Mouse (Mus musculus) G1E (cell line): ENCODE measurements at regions not wholly inside any gene's neighbourhood (a gene's known extent, or its start where the extent isn't known, plus 50 kb on each side); places are given as distances from the start of the nearest gene placed in this dataset.
"Not testable (repeated sequence)": the region's sequence is repeated elsewhere in the genome, so short reads cannot be mapped to it uniquely, and the experiment has no call there.

Experiments
- ATAC-seq: 2 replicates; pipeline ENCODE4 v1.8.0; 2016; ENCODE audit warnings: mild to moderate bottlenecking; ENCODE audit not compliant: insufficient number of reproducible peaks, poor library complexity, low FRiP score, severe bottlenecking; ENCODE audit errors: extremely low read depth
- DNase-seq: peaks from one replicate; pipeline ENCODE4 v3.0.0; 2012; ENCODE audit warnings: low spot score
- H3K27me3 ChIP-seq: 2 replicates; pipeline ENCODE4 v1.6.1; 2012; ENCODE audit warnings: mild to moderate bottlenecking, low read length, inconsistent platforms; ENCODE audit not compliant: insufficient read depth
- H3K36me3 ChIP-seq: replicated peaks from 2 replicates; pipeline ENCODE3; 2012; ENCODE audit warnings: mild to moderate bottlenecking, inconsistent platforms
- H3K4me1 ChIP-seq: 2 replicates; pipeline ENCODE4 v1.6.1; 2012; ENCODE audit warnings: low read depth, low read length, inconsistent platforms, mixed read lengths; ENCODE audit not compliant: insufficient read depth
- H3K4me3 ChIP-seq: 2 replicates; pipeline ENCODE4 v1.5.1; 2012; ENCODE audit warnings: low read depth, mild to moderate bottlenecking, inconsistent platforms, low read length, moderate library complexity, mixed read lengths
- H3K9me3 ChIP-seq: replicated peaks from 2 replicates; pipeline ENCODE4 v1.6.1; 2012; ENCODE audit warnings: inconsistent platforms
- CTCF ChIP-seq: IDR thresholded peaks from 2 replicates; pipeline ENCODE4 v1.5.1; 2012; ENCODE audit warnings: low read depth, low read length, inconsistent platforms, mixed read lengths
- GATA1 ChIP-seq: IDR thresholded peaks from 2 replicates; pipeline ENCODE4 v1.6.1; 2012; ENCODE audit warnings: borderline replicate concordance, low read length, inconsistent platforms, mixed read lengths
- GATA2 ChIP-seq: IDR thresholded peaks from 2 replicates; pipeline ENCODE4 v1.6.1; 2012; ENCODE audit warnings: low read depth, low read length, inconsistent platforms, borderline replicate concordance
- POLR2AphosphoS5 ChIP-seq: IDR thresholded peaks from 2 replicates; pipeline ENCODE4 v1.6.1; 2012; ENCODE audit warnings: low read depth, low read length, inconsistent platforms; ENCODE audit not compliant: insufficient replicate concordance
- TAL1 ChIP-seq: conservative IDR thresholded peaks from 2 replicates; pipeline ENCODE4 v1.6.1; 2012; ENCODE audit warnings: low read depth, low read length, inconsistent platforms, mixed read lengths

DNA sequence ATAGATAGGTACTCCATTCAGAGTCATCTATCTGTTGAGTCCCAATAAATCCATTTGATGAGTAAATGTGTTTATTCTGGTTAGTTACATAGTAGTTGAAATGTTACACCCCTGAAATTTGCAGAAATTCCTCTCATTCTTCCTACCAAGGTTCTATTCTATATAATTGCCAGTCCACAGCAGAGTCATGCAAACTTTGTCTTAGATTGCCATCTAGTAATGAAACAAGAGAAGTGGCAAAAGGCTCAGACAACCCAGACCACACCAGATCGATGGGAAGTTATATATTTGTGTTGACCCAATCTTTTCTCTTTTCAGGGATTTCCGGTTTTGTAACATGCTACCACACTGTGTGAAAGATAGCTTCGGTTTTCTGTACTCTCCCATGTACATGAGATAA lies 1214.1 kb upstream of the Tacstd2 start:
- H3K27me3 ChIP-seq: no peaks in the 10 kb centered on the region
- ATAC-seq: no peak
- H3K4me1 ChIP-seq: no peaks in the 10 kb centered on the region
- H3K9me3 ChIP-seq: peaks cover 5% of the 10 kb centered on the region; the same call in 1 of the 2 replicates
- no peak for DNase-seq
- H3K36me3 ChIP-seq: no peaks in the 10 kb centered on the region
- no peak overlapping the region for H3K4me3 ChIP-seq
- TF ChIP-seq POLR2AphosphoS5: no peak
- no peak for TF ChIP-seq TAL1
- no peak for TF ChIP-seq CTCF
- TF ChIP-seq GATA2: no peak
- no peak for TF ChIP-seq GATA1

DNA sequence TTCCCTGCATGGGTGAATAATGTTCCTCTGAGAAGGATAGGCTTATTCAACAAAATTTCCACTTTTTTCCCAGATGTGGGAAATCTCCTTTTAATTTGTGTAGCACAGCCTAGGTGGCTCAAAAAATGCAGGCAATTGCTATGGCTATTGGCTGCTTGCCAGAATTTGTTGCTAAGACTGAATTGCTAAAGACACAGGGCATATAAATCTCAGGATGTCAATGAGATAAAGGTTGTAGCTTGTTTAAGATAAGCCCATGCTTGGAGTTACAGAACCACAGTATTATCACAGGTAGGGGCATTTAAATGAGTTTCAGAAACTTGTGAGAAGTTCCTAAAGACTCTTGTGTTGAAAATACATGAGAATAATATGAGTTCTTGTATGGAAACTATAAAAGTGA lies 1203.0 kb upstream of the Tacstd2 start:
- ATAC-seq (no peak), DNase-seq (no peak)
- Histone ChIP-seq H3K27me3 (no peaks in the 10 kb centered on the region), H3K36me3 (no peaks in the 10 kb centered on the region), H3K4me3 (no peak overlapping the region), H3K9me3 (peaks cover 7% of the 10 kb centered on the region), H3K4me1 (no peaks in the 10 kb centered on the region)
- TF ChIP-seq GATA1 (no peak), TAL1 (no peak), GATA2 (no peak), POLR2AphosphoS5 (no peak), CTCF (no peak)

DNA sequence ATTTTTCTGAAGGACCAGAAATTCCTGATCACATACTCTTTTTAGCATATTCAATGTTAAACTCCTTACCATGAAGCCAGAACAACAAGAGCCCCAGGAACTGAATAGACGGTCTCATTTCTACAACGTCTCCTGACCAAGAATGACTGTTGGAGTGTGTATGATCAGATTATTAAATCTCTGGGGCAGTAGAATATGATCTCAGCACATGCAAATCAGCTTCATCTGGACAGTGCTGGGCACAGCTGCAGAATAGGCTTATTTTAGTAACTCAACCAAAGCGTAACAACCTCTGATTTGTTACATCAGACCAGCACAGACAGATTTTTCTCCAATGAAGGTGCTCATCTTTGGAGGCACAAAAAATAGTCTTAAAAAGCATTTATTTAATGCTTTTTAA lies 1201.1 kb upstream of the Tacstd2 start:
- no peaks in the 10 kb centered on the region for H3K36me3 ChIP-seq
- no peaks in the 10 kb centered on the region for H3K27me3 ChIP-seq
- DNase-seq: no peak
- H3K4me3 ChIP-seq: no peak overlapping the region
- no peaks in the 10 kb centered on the region for H3K9me3 ChIP-seq
- H3K4me1 ChIP-seq: no peaks in the 10 kb centered on the region
- no peak for ATAC-seq
- TF ChIP-seq POLR2AphosphoS5 (no peak), GATA1 (no peak), CTCF (no peak), GATA2 (no peak), TAL1 (no peak)

DNA sequence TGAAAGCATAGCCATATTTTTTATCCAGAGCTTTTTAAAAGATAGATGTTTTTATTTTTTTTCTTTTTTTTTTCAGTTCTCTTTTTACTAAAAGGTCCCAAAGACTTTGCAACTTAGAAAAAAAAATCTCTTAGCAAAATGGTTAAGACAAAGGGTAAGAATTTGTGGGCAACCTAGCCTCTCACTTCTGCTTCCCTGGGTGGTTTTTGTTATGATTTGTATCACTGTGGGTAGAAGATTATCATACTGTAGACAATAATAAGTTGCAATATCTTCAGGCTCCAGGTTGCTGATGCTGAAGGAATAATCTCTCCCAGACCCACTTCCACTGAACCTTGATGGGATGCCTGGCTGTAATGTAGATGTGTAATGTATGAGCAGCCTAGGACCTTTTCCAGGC lies 1200.5 kb upstream of the Tacstd2 start:
- no peaks in the 10 kb centered on the region for H3K9me3 ChIP-seq
- ATAC-seq (no peak), DNase-seq (no peak)
- no peaks in the 10 kb centered on the region for H3K27me3 ChIP-seq
- H3K4me3 ChIP-seq: no peak overlapping the region
- TF ChIP-seq CTCF (no peak), TAL1 (no peak), POLR2AphosphoS5 (no peak), GATA1 (no peak), GATA2 (no peak)
- no peaks in the 10 kb centered on the region for H3K4me1 ChIP-seq
- no peaks in the 10 kb centered on the region for H3K36me3 ChIP-seq

DNA sequence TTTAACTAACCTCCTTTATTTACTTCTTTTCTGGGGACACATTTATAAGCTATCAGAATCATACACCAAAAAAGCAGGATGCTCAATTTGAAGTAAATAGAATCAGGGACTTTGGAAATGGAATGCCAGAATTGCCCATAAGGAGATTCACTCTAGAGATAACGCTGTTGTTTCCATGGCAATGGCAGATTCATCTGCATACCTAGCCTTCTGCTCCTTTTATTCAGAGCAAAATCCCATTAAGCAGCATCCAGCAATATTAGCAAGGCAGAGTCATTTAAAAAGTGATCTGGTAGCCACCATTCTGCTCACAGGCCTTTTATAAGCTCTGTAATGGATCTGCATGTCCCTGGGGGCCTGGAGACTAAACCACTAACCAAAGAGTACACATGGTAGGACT lies 1175.5 kb upstream of the Tacstd2 start:
- H3K4me1 ChIP-seq, DNase-seq, H3K9me3 ChIP-seq, H3K27me3 ChIP-seq, H3K4me3 ChIP-seq, H3K36me3 ChIP-seq, ATAC-seq: not testable (repeated sequence)

DNA sequence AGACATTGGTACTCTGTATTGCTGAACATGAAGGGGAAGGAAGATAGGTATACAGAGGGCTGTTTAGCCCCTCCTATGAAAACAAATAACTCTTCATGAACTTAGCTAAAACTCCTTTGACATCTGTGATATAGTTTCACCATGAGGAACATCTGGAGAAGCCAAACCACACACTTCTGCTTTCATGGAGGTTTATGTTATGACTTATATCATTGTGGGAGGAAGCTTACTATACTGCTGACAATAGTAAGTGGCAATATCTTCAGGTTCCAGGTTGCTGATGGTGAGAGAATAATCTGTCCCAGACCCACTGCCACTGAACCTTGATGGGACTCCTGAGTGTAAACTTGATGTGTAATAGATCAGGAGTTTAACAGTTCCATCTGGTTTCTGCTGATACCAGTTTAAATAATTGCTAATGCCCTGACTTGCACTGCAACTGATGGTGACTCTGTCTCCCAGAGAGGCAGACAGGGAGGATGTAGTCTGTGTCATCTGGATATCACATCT lies 1168.8 kb upstream of the Tacstd2 start:
- DNase-seq, H3K27me3 ChIP-seq, H3K4me3 ChIP-seq, H3K9me3 ChIP-seq, H3K36me3 ChIP-seq, ATAC-seq, H3K4me1 ChIP-seq: not testable (repeated sequence)

DNA sequence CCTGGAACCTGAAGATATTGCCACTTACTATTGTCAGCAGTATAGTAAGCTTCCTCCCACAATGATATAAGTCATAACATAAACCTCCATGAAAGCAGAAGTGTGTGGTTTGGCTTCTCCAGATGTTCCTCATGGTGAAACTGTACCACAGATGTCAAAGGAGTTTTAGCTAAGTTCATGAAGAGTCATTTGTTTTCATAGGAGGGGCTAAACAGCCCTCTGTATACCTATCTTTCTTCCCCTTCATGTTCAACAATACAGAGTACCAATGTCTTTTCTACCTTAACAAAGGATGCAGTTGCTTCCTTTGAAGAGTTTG lies 1145.2 kb upstream of the Tacstd2 start:
- not testable (repeated sequence) for ATAC-seq, H3K36me3 ChIP-seq, H3K27me3 ChIP-seq, H3K4me1 ChIP-seq, DNase-seq, H3K9me3 ChIP-seq, H3K4me3 ChIP-seq
